Mouse (Mus musculus) Patski (cell line): ENCODE measurements around the gene Aldh1l1. TPM values are rescaled to one million over a fixed set of nuclear protein-coding genes. Genes with fewer than 3 reads are reported as not detected.

Source experiments
- ATAC-seq: fragments of 100-300 bp; one replicate; pipeline ENCODE4 v1.8.0; 2021
- CTCF ChIA-PET: fragments of 350-600 bp; sonication (Branson Sonifier 250); formaldehyde crosslinking; loops from one replicate; lab custom pipeline; 2022; ENCODE audit warnings: inconsistent platforms; lab: Charles Lee
- POLR2A ChIA-PET: fragments of 350-600 bp; sonication (Branson Sonifier 250); formaldehyde crosslinking; loops from one replicate; lab custom pipeline; 2022; ENCODE audit warnings: antibody characterized with exemption, inconsistent platforms; lab: Charles Lee
- DNase-seq: peaks from one replicate; pipeline ENCODE4 v3.0.0-alpha.2; 2011; ENCODE audit warnings: low read depth, low spot score
- H3K27me3 ChIP-seq: fragments of 371-371 bp; one replicate; pipeline ENCODE4 v1.5.1; 2021
- CTCF ChIP-seq: fragments of 100-300 bp; IDR thresholded peaks from one replicate; pipeline ENCODE4 v1.5.1; 2021
- in situ Hi-C: fragments of 300-500 bp; cut with MboI; formaldehyde crosslinking; loops from 3 replicates; pipeline ENCODE4 v1.11.1; 2018; ENCODE audit warnings: low pct_unique_long_range_greater_than_20kb, mixed read lengths
- polyA plus RNA-seq: library from polyadenylated mRNA; unstranded; gene quantifications from one replicate; pipeline ENCODE4 v1.2.3, GENCODE M21; 2021

Gene Aldh1l1
- polyA plus RNA-seq, 1 experiment from 2014 or later: 0.62 TPM

GRCm38 (mm10) chr6:90461771-90462170 is 24.5 kb upstream of the Aldh1l1 start:
- DNase-seq: no peak
- in situ Hi-C loops: no loop called here
- no peak for TF ChIP-seq CTCF
- ATAC-seq: no peak
- ChIA-PET CTCF (interaction anchor here (0.6 kb wide), 1 partner anchor 26 kb away, joined by 3 read pairs; no protein-coding TSS in a partner anchor), POLR2A (no interaction called here)
- H3K27me3 ChIP-seq: no peaks in the 10 kb centered on the region

- ChIA-PET POLR2A (no interaction called here), CTCF (no interaction called here)
- DNase-seq (no peak), ATAC-seq (peak; percentile 28)
- no peaks in the 10 kb centered on the region for H3K27me3 ChIP-seq
- no peak for TF ChIP-seq CTCF
- in situ Hi-C loops: no loop called here
Measured at GRCm38 (mm10) chr6:90462181-90462706, 24.0 kb upstream of the Aldh1l1 start, which contains the start of gene Klf15. Gene Klf15, plus strand, starts transcription at chr6:90462576.

GRCm38 (mm10) chr6:90462841-90463227 is 23.4 kb upstream of the Aldh1l1 start:
- POLR2A ChIA-PET: no interaction called here
- H3K27me3 ChIP-seq: no peaks in the 10 kb centered on the region
- ATAC-seq: no peak
- in situ Hi-C loops: no loop called here
- no peak for DNase-seq
- no peak for TF ChIP-seq CTCF
- CTCF ChIA-PET: no interaction called here

GRCm38 (mm10) chr6:90463228-90463862 is 22.9 kb upstream of the Aldh1l1 start:
- ChIA-PET POLR2A (no interaction called here), CTCF (no interaction called here)
- in situ Hi-C loops: no loop called here
- H3K27me3 ChIP-seq: no peaks in the 10 kb centered on the region
- no peak for TF ChIP-seq CTCF
- DNase-seq: no peak
- peak; percentile 10 for ATAC-seq

- POLR2A ChIA-PET: no interaction called here
- ATAC-seq (no peak), DNase-seq (no peak)
- CTCF ChIA-PET: no interaction called here
- TF ChIP-seq CTCF: no peak
- in situ Hi-C loops: no loop called here
- H3K27me3 ChIP-seq: no peaks in the 10 kb centered on the region
Measured at GRCm38 (mm10) chr6:90463890-90464421, 22.3 kb upstream of the Aldh1l1 start.

- DNase-seq (no peak), ATAC-seq (no peak)
- CTCF ChIA-PET: interaction anchor here (1.2 kb wide), 1 partner anchor 20 kb away, joined by 3 read pairs; no protein-coding TSS in a partner anchor
- H3K27me3 ChIP-seq: no peaks in the 10 kb centered on the region
- TF ChIP-seq CTCF: no peak
- POLR2A ChIA-PET: no interaction called here
- in situ Hi-C loops: no loop called here
Measured at GRCm38 (mm10) chr6:90465028-90465640, 21.1 kb upstream of the Aldh1l1 start.

- POLR2A ChIA-PET: no interaction called here
- no peak for TF ChIP-seq CTCF
- in situ Hi-C loops: no loop called here
- no peaks in the 10 kb centered on the region for H3K27me3 ChIP-seq
- CTCF ChIA-PET: no interaction called here
- no peak for DNase-seq
- ATAC-seq: no peak
Measured at GRCm38 (mm10) chr6:90466079-90466478, 20.1 kb upstream of the Aldh1l1 start.

GRCm38 (mm10) chr6:90466847-90467410 is 19.3 kb upstream of the Aldh1l1 start:
- in situ Hi-C loops: no loop called here
- ChIA-PET POLR2A (no interaction called here), CTCF (no interaction called here)
- TF ChIP-seq CTCF: no peak
- no peak for DNase-seq
- H3K27me3 ChIP-seq: no peaks in the 10 kb centered on the region
- ATAC-seq: no peak

GRCm38 (mm10) chr6:90468216-90468615 is 18.0 kb upstream of the Aldh1l1 start:
- TF ChIP-seq CTCF: no peak
- ATAC-seq: no peak
- ChIA-PET CTCF (no interaction called here), POLR2A (interaction anchor here (0.6 kb wide), 1 partner anchor 158 kb away, joined by 6 read pairs; no protein-coding TSS in a partner anchor)
- no peak for DNase-seq
- no peaks in the 10 kb centered on the region for H3K27me3 ChIP-seq
- in situ Hi-C loops: no loop called here

GRCm38 (mm10) chr6:90469041-90469440 is 17.2 kb upstream of the Aldh1l1 start:
- H3K27me3 ChIP-seq: no peaks in the 10 kb centered on the region
- ChIA-PET POLR2A (no interaction called here), CTCF (no interaction called here)
- ATAC-seq: no peak
- no peak for DNase-seq
- TF ChIP-seq CTCF: no peak
- in situ Hi-C loops: no loop called here

- POLR2A ChIA-PET: interaction anchor here (0.9 kb wide), 1 partner anchor 10 kb away, joined by 3 read pairs; no protein-coding TSS in a partner anchor
- in situ Hi-C loops: no loop called here
Measured at GRCm38 (mm10) chr6:90470255-90470654, 16.0 kb upstream of the Aldh1l1 start.

More at GRCm38 (mm10) chr6:90470255-90470654, 16.0 kb upstream of the Aldh1l1 start:
- H3K27me3 ChIP-seq: no peaks in the 10 kb centered on the region
- TF ChIP-seq CTCF: no peak
- ATAC-seq (no peak), DNase-seq (no peak)
- CTCF ChIA-PET: interaction anchor here (1.0 to 1.3 kb wide), 2 partner anchors 10 to 20 kb away, joined by 3 to 5 read pairs; no protein-coding TSS in a partner anchor
